Mouse (Mus musculus): Measurements from ENCODE around the gene Wwc2. TPM values are rescaled to one million over a fixed set of nuclear protein-coding genes. Genes with fewer than 3 reads are reported as not detected.

Wwc2 gene
- polyA plus RNA-seq, 1 experiment: 12.6 TPM

DNA sequence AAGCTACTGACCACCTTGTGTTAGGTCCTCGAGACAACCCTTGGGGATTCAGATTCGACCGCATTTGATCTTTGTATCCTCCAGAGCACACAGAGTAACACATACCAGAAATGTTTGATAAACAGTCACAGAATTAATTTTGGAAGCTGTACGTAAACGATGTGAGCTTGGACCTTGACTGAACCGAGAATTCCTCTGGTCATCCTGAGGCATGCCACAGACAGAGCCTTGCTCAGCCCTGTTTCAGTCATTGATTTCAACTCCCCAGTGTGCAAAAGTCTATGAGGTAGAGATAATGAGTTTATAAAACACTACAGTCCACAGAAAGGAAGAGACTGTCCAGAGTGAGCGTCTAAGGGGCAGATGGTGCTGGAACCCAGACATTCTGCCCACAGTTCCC lies 51.5 kb downstream of the Wwc2 start:
- H3K27ac ChIP-seq (replicated peaks; ENCODE audit: low read depth, low read length): peak overlapping the region; percentile 39
- no peak overlapping the region for H3K4me3 ChIP-seq (ENCODE audit: insufficient read depth, low read depth, low read length)
- H3K4me1 ChIP-seq (ENCODE audit: control insufficient read depth, insufficient read depth, insufficient read length, low read length): peaks cover 17% of the 10 kb centered on the region

GRCm38 (mm10) chr8:47936386-47936785 lies 54.3 kb downstream of the Wwc2 start:
- no peak overlapping the region for H3K27ac ChIP-seq (replicated peaks; ENCODE audit: low read depth, low read length)
- H3K4me3 ChIP-seq (ENCODE audit: insufficient read depth, low read depth, low read length): no peak overlapping the region
- peaks cover 19% of the 10 kb centered on the region for H3K4me1 ChIP-seq (ENCODE audit: control insufficient read depth, insufficient read depth, insufficient read length, low read length)

GRCm38 (mm10) chr8:47935461-47935860 lies 55.3 kb downstream of the Wwc2 start:
- Histone ChIP-seq H3K4me1 (ENCODE audit: control insufficient read depth, insufficient read depth, insufficient read length, low read length) (peaks cover 12% of the 10 kb centered on the region), H3K27ac (replicated peaks; ENCODE audit: low read depth, low read length) (no peak overlapping the region), H3K4me3 (ENCODE audit: insufficient read depth, low read depth, low read length) (no peak overlapping the region)

DNA sequence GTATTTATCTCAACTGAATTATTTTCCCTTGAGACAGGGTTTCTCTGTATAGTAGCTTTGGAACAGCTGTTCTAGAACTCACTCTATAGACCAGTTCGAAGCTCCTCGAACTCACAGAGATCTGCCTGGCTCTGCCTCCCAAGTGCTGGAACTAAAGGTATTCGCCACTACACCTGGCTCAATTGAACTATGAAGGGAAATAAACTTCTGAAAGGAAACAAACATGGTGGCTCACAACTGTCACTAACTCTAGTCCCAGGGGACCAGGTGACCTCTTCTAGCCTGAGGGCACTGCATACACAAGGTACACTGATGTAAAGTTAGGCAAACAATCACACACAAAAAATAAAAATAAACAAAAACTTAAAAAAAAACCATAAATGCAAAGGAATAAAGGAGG lies 57.6 kb downstream of the Wwc2 start:
- H3K4me3 ChIP-seq (ENCODE audit: insufficient read depth, low read depth, low read length): no peak overlapping the region
- H3K27ac ChIP-seq (replicated peaks; ENCODE audit: low read depth, low read length): no peak overlapping the region

GRCm38 (mm10) chr8:47932028-47932790 lies 58.5 kb downstream of the Wwc2 start:
- Histone ChIP-seq H3K4me3 (ENCODE audit: insufficient read depth, low read depth, low read length) (no peak overlapping the region), H3K4me1 (ENCODE audit: control insufficient read depth, insufficient read depth, insufficient read length, low read length) (peaks cover 5% of the 10 kb centered on the region; the same call in 1 of the 2 replicates), H3K27ac (replicated peaks; ENCODE audit: low read depth, low read length) (no peak overlapping the region)

More for the DNA sequence above, 57.6 kb downstream of the Wwc2 start:
- H3K4me1 ChIP-seq (ENCODE audit: control insufficient read depth, insufficient read depth, insufficient read length, low read length): peaks cover 5% of the 10 kb centered on the region; the same call in 1 of the 2 replicates

- Histone ChIP-seq H3K4me3 (ENCODE audit: insufficient read depth, low read depth, low read length) (no peak overlapping the region), H3K27ac (replicated peaks; ENCODE audit: low read depth, low read length) (no peak overlapping the region), H3K4me1 (ENCODE audit: control insufficient read depth, insufficient read depth, insufficient read length, low read length) (peaks cover 5% of the 10 kb centered on the region; the same call in 1 of the 2 replicates)
These were observed 59.4 kb downstream of the Wwc2 start for GRCm38 (mm10) chr8:47931371-47931770.

- no peak overlapping the region for H3K4me3 ChIP-seq (ENCODE audit: insufficient read depth, low read depth, low read length)
- H3K27ac ChIP-seq (replicated peaks; ENCODE audit: low read depth, low read length): no peak overlapping the region
- peaks cover 5% of the 10 kb centered on the region; the same call in 1 of the 2 replicates for H3K4me1 ChIP-seq (ENCODE audit: control insufficient read depth, insufficient read depth, insufficient read length, low read length)
These were observed 61.1 kb downstream of the Wwc2 start for GRCm38 (mm10) chr8:47929615-47930014.

GRCm38 (mm10) chr8:47928604-47929185 lies 62.0 kb downstream of the Wwc2 start:
- Histone ChIP-seq H3K27ac (replicated peaks; ENCODE audit: low read depth, low read length) (no peak overlapping the region), H3K4me1 (ENCODE audit: control insufficient read depth, insufficient read depth, insufficient read length, low read length) (peaks cover 8% of the 10 kb centered on the region; the same call in 1 of the 2 replicates)

GRCm38 (mm10) chr8:47924921-47925320 lies 65.8 kb downstream of the Wwc2 start:
- Histone ChIP-seq H3K4me1 (ENCODE audit: control insufficient read depth, insufficient read depth, insufficient read length, low read length) (0 out of 2 replicates have a peak, but pooled peaks cover 3% of the 10 kb centered on the region), H3K27ac (replicated peaks; ENCODE audit: low read depth, low read length) (no peak overlapping the region), H3K4me3 (ENCODE audit: insufficient read depth, low read depth, low read length) (no peak overlapping the region)

More at GRCm38 (mm10) chr8:47928604-47929185, 62.0 kb downstream of the Wwc2 start:
- H3K4me3 ChIP-seq (ENCODE audit: insufficient read depth, low read depth, low read length): no peak overlapping the region

GRCm38 (mm10) chr8:47922816-47923215 lies 67.9 kb downstream of the Wwc2 start:
- Histone ChIP-seq H3K4me3 (ENCODE audit: insufficient read depth, low read depth, low read length) (no peak overlapping the region), H3K27ac (replicated peaks; ENCODE audit: low read depth, low read length) (no peak overlapping the region), H3K4me1 (ENCODE audit: control insufficient read depth, insufficient read depth, insufficient read length, low read length) (0 out of 2 replicates have a peak, but pooled peaks cover 3% of the 10 kb centered on the region)

DNA sequence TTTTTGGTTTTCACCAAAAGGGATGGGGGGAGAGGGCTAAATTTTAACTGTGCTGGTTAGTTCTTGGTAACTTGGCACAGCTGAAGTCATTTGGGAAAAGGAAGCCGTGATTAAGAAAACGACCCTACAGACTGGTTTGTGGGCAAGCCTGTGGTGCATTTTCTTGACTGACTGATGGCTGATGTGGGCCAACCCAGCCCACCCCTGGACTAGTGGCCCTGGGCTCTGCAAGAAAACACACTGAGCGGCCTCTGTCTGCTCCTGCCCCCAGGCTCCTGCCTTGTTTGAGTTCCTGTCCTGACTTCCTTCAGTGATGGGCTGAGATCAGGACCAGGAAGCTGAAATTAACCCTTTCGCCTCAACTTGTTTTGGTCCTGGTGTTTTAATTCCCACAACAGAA lies 68.7 kb downstream of the Wwc2 start:
- Histone ChIP-seq H3K27ac (replicated peaks; ENCODE audit: low read depth, low read length) (no peak overlapping the region), H3K4me3 (ENCODE audit: insufficient read depth, low read depth, low read length) (no peak overlapping the region), H3K4me1 (ENCODE audit: control insufficient read depth, insufficient read depth, insufficient read length, low read length) (peaks cover 9% of the 10 kb centered on the region; the same call in 1 of the 2 replicates)

- peaks cover 16% of the 10 kb centered on the region; the same call in 1 of the 2 replicates for H3K4me1 ChIP-seq (ENCODE audit: control insufficient read depth, insufficient read depth, insufficient read length, low read length)
- no peak overlapping the region for H3K27ac ChIP-seq (replicated peaks; ENCODE audit: low read depth, low read length)
- H3K4me3 ChIP-seq (ENCODE audit: insufficient read depth, low read depth, low read length): no peak overlapping the region
These were observed 70.1 kb downstream of the Wwc2 start for GRCm38 (mm10) chr8:47920575-47921144.

- no peak overlapping the region for H3K4me3 ChIP-seq (ENCODE audit: insufficient read depth, low read depth, low read length)
- H3K27ac ChIP-seq (replicated peaks; ENCODE audit: low read depth, low read length): no peak overlapping the region
- peaks cover 16% of the 10 kb centered on the region; the same call in 1 of the 2 replicates for H3K4me1 ChIP-seq (ENCODE audit: control insufficient read depth, insufficient read depth, insufficient read length, low read length)
These were observed 73.4 kb downstream of the Wwc2 start for GRCm38 (mm10) chr8:47917060-47918035.

GRCm38 (mm10) chr8:47915521-47915920 lies 75.2 kb downstream of the Wwc2 start:
- H3K4me3 ChIP-seq (ENCODE audit: insufficient read depth, low read depth, low read length): no peak overlapping the region
- no peak overlapping the region for H3K27ac ChIP-seq (replicated peaks; ENCODE audit: low read depth, low read length)
- peaks cover 16% of the 10 kb centered on the region; the same call in 1 of the 2 replicates for H3K4me1 ChIP-seq (ENCODE audit: control insufficient read depth, insufficient read depth, insufficient read length, low read length)
